Mouse (Mus musculus): Measurements from ENCODE around the gene Trim26. TPM values are rescaled to one million over a fixed set of nuclear protein-coding genes. Genes with fewer than 3 reads are reported as not detected.

The Trim26 gene
- polyA plus RNA-seq, 1 experiment from 2014 or later, result 36.0 TPM

DNA sequence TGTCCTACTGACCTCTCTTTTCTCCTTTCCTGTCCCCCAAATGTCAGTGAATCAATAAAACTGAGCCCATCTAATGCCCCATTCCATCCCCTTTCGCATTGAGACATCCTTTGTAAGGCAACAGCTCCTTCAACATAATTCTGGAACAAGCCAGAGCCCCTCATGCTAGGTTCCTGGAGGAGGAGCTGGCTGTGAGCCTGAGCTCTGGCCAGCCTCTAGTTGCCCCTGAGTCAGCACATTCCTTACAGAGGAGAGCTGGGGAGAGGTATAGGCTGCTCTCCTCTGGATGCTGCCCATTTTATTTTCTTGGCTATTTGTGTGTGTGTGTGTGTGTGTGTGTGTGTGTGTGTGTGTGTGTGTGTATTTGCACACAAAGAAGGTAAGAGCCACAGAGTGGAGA lies 71.3 kb downstream of the Trim26 start:
- Histone ChIP-seq H3K9me3 (replicated peaks; ENCODE audit: control insufficient read depth, low read length) (no peaks in the 10 kb centered on the region), H3K4me1 (ENCODE audit: control insufficient read depth, insufficient read depth, low read length) (no peaks in the 10 kb centered on the region), H3K4me2 (ENCODE audit: low read depth, low read length) (no peak overlapping the region), H3K9ac (replicated peaks; ENCODE audit: low read length) (no peak overlapping the region), H3K36me3 (replicated peaks; ENCODE audit: control insufficient read depth, insufficient read depth, low read depth, low read length) (no peaks in the 10 kb centered on the region), H3K27me3 (ENCODE audit: control insufficient read depth, insufficient read depth, low read length) (no peaks in the 10 kb centered on the region), H3K27ac (replicated peaks; ENCODE audit: low read depth, low read length) (no peak overlapping the region), H3K4me3 (ENCODE audit: low read depth, low read length) (no peak overlapping the region)
- no peak for ATAC-seq (replicated peaks; ENCODE audit: insufficient number of reproducible peaks, low FRiP score, low TSS enrichment, low read depth)
- DNase-seq (ENCODE audit: low spot score), result peak; percentile 11
- WGBS, result 42% methylated on average over 1 of the region's 1 CpGs

Other genes with a start within 250 kb of the Trim26 start
- not detected in 2 replicates for gene H2-M9, start 194.5 kb upstream of the Trim26 start, polyA plus RNA-seq (2014; fragmentation: Nextera tagmentation; extraction: Ambion mirVana)
- gene H2-M1, start 164.9 kb upstream of the Trim26 start, polyA plus RNA-seq (2014; fragmentation: Nextera tagmentation; extraction: Ambion mirVana), result not detected in 2 replicates
- not detected in 2 replicates for gene H2-M10.5, start 64.2 kb upstream of the Trim26 start, polyA plus RNA-seq (2014; fragmentation: Nextera tagmentation; extraction: Ambion mirVana)
- gene H2-M10.6, start 25.0 kb upstream of the Trim26 start, polyA plus RNA-seq (2014; fragmentation: Nextera tagmentation; extraction: Ambion mirVana), result not detected in 2 replicates
- gene Trim15, start 30.1 kb downstream of the Trim26 start, polyA plus RNA-seq (2014; fragmentation: Nextera tagmentation; extraction: Ambion mirVana), result 0.25 and 0.39 TPM in 2 replicates
- 5.9 and 7.4 TPM in 2 replicates for gene Trim10, start 32.4 kb downstream of the Trim26 start, polyA plus RNA-seq (2014; fragmentation: Nextera tagmentation; extraction: Ambion mirVana)
- not detected in 2 replicates for gene Trim40, start 53.0 kb downstream of the Trim26 start, polyA plus RNA-seq (2014; fragmentation: Nextera tagmentation; extraction: Ambion mirVana)
- not detected in 2 replicates for gene Trim31, start 61.0 kb downstream of the Trim26 start, polyA plus RNA-seq (2014; fragmentation: Nextera tagmentation; extraction: Ambion mirVana)
- gene Rnf39, start 105.8 kb downstream of the Trim26 start, polyA plus RNA-seq (2014; fragmentation: Nextera tagmentation; extraction: Ambion mirVana), result 0.13 TPM in 1 of 2 replicates, not detected in the other
- gene Ppp1r11, start 114.6 kb downstream of the Trim26 start, polyA plus RNA-seq (2014; fragmentation: Nextera tagmentation; extraction: Ambion mirVana), result 136 and 152 TPM in 2 replicates
- 96.7 and 104 TPM in 2 replicates for gene Znrd1, start 121.4 kb downstream of the Trim26 start, polyA plus RNA-seq (2014; fragmentation: Nextera tagmentation; extraction: Ambion mirVana)
- 8.0 and 9.3 TPM in 2 replicates for gene Znrd1as, start 121.5 kb downstream of the Trim26 start, polyA plus RNA-seq (2014; fragmentation: Nextera tagmentation; extraction: Ambion mirVana)
- not detected in 2 replicates for gene 2410137M14Rik, start 144.1 kb downstream of the Trim26 start, polyA plus RNA-seq (2014; fragmentation: Nextera tagmentation; extraction: Ambion mirVana)
- 0.39 and 0.45 TPM in 2 replicates for gene H2-M5, start 152.4 kb downstream of the Trim26 start, polyA plus RNA-seq (2014; fragmentation: Nextera tagmentation; extraction: Ambion mirVana)
- gene Zfp57, start 164.0 kb downstream of the Trim26 start, polyA plus RNA-seq (2014; fragmentation: Nextera tagmentation; extraction: Ambion mirVana), result 102 and 110 TPM in 2 replicates
- 0.20 TPM in 1 of 2 replicates, not detected in the other for gene Mog, start 186.3 kb downstream of the Trim26 start, polyA plus RNA-seq (2014; fragmentation: Nextera tagmentation; extraction: Ambion mirVana)
- gene Gabbr1, start 208.8 kb downstream of the Trim26 start, polyA plus RNA-seq (2014; fragmentation: Nextera tagmentation; extraction: Ambion mirVana), result 6.1 and 8.9 TPM in 2 replicates